11 mouse cellular contexts compared by ENCODE assay signal in genomic region chr12:54651820-54652219, GRCm38 (mm10). TPM values are rescaled to one million over a fixed set of nuclear protein-coding genes. Genes with fewer than 3 reads are reported as not detected.
DNase-seq lines count a peak whose midpoint lies in the region; ATAC-seq and TF ChIP-seq lines count a peak whose summit lies in the region.
"Had no signal": no experiment of that assay in that cellular context is flagged by ENCODE, and none has a peak within 500 bp of the region (broad histone marks: within the 10 kb centered on the region; RNA-seq: fewer than 3 reads in every experiment).

No protein-coding gene starts in this region.

- no peak overlapping the region; the same call in 1 of the 2 replicates for H3K27ac ChIP-seq in lung, postnatal 0 days (ENCODE audit: low read length)
- H3K27ac ChIP-seq in liver, postnatal 0 days (ENCODE audit: low read depth): peak overlapping the region; percentile 35; the same call in 1 of the 2 replicates
- H3K27ac ChIP-seq in forebrain, embryonic 13.5 days: no peak overlapping the region
- H3K27ac ChIP-seq: limb, embryonic 13.5 days had no signal

- no peak for ATAC-seq in lung, postnatal 0 days
- ATAC-seq in liver, postnatal 0 days: no peak
- no peak for ATAC-seq in forebrain, embryonic 13.5 days

- H3K4me2 ChIP-seq in lung, postnatal 0 days (replicated peaks; ENCODE audit: low read depth, low read length): peak overlapping the region; percentile 27; the same call in 1 of the 2 replicates
- peak overlapping the region; percentile 28; the same call in 1 of the 2 replicates for H3K4me2 ChIP-seq in liver, postnatal 0 days (ENCODE audit: low read depth, low read length)
- H3K4me2 ChIP-seq in forebrain, embryonic 13.5 days: no peak overlapping the region
- H3K4me2 ChIP-seq: limb, embryonic 13.5 days had no signal

- H3K9me3 ChIP-seq in lung, postnatal 0 days (ENCODE audit: low read length): no peaks in the 10 kb centered on the region
- H3K9me3 ChIP-seq in liver, postnatal 0 days (ENCODE audit: low read length): no peaks in the 10 kb centered on the region
- no peaks in the 10 kb centered on the region for H3K9me3 ChIP-seq in forebrain, embryonic 13.5 days (replicated peaks)
- H3K9me3 ChIP-seq: limb, embryonic 13.5 days had no signal

- H3K27me3 ChIP-seq in lung, postnatal 0 days (replicated peaks; ENCODE audit: insufficient read depth, low read length): no peaks in the 10 kb centered on the region
- no peaks in the 10 kb centered on the region for H3K27me3 ChIP-seq in liver, postnatal 0 days (ENCODE audit: insufficient read depth, low read length)
- H3K27me3 ChIP-seq in forebrain, embryonic 13.5 days: no peaks in the 10 kb centered on the region
- H3K27me3 ChIP-seq: limb, embryonic 13.5 days had no signal

- no peak overlapping the region for H3K4me3 ChIP-seq in lung, postnatal 0 days (ENCODE audit: low read depth, low read length)
- H3K4me3 ChIP-seq in liver, postnatal 0 days (ENCODE audit: low read depth, low read length): no peak overlapping the region
- H3K4me3 ChIP-seq in forebrain, embryonic 13.5 days: no peak overlapping the region
- H3K4me3 ChIP-seq: limb, embryonic 13.5 days had no signal

- DNase-seq in heart, adult 8-10 months (ENCODE audit: low spot score): peak; percentile 19
- DNase-seq in heart, adult 9 months (ENCODE audit: low spot score in 2 of 2): no peak
- DNase-seq in lung, postnatal 0 days (ENCODE audit: low spot score): peak; percentile 13
- DNase-seq in lung, postnatal 25 days (ENCODE audit: low spot score): no peak
- peak; percentile 36 for DNase-seq in kidney, adult 11 months
- DNase-seq in liver, postnatal 0 days: no peak
- DNase-seq in retina, postnatal 1 day: no peak
- DNase-seq: B cell, adult 2 months; right cerebral cortex, adult 18-20 months had no signal

- no peaks in the 10 kb centered on the region for H3K36me3 ChIP-seq in lung, postnatal 0 days (ENCODE audit: insufficient read depth, low read length)
- H3K36me3 ChIP-seq in liver, postnatal 0 days (replicated peaks; ENCODE audit: insufficient read depth, low read length): no peaks in the 10 kb centered on the region; the same call in 1 of the 2 replicates
- H3K36me3 ChIP-seq in forebrain, embryonic 13.5 days (ENCODE audit: poor library complexity, severe bottlenecking): peaks cover 20% of the 10 kb centered on the region

- peaks cover 6% of the 10 kb centered on the region for H3K4me1 ChIP-seq in lung, postnatal 0 days (ENCODE audit: insufficient read depth, low read depth, low read length)
- peaks cover 30% of the 10 kb centered on the region for H3K4me1 ChIP-seq in liver, postnatal 0 days (ENCODE audit: insufficient read depth)
- H3K4me1 ChIP-seq in forebrain, embryonic 13.5 days: peaks cover 21% of the 10 kb centered on the region

- TF ChIP-seq EP300 in lung, postnatal 0 days (IDR thresholded peaks at IDR 0.05): no peak
- no peak for TF ChIP-seq EP300 in liver, postnatal 0 days (IDR thresholded peaks at IDR 0.05; ENCODE audit: low read depth)

- H3K9ac ChIP-seq in lung, postnatal 0 days (replicated peaks; ENCODE audit: low read depth): no peak overlapping the region
- no peak overlapping the region for H3K9ac ChIP-seq in liver, postnatal 0 days (replicated peaks)
- H3K9ac ChIP-seq in forebrain, embryonic 13.5 days: no peak overlapping the region
- H3K9ac ChIP-seq: limb, embryonic 13.5 days had no signal

- WGBS in lung, postnatal 0 days: 45% methylated on average over 8 of the region's 8 CpGs
- 39% methylated on average over 8 of the region's 8 CpGs for WGBS in liver, postnatal 0 days (ENCODE audit: insufficient replicate concordance)
- WGBS in forebrain, embryonic 13.5 days: 77% methylated on average over 8 of the region's 8 CpGs

- no peak for TF ChIP-seq CTCF in lung, postnatal 0 days (IDR thresholded peaks at IDR 0.05)
- no peak for TF ChIP-seq CTCF in liver, postnatal 0 days (IDR thresholded peaks at IDR 0.05; ENCODE audit: low read depth)

RNA-seq across cellular contexts. Expression of gene Sptssa, which starts 4.6 kb away (rescaled TPM):
- 10 to 100 TPM; 30.2 to 30.7 (median 30.4) TPM for total RNA-seq in heart, adult 8-10 months (2022)
- polyA plus RNA-seq in lung, postnatal 0 days (2015; fragmentation: Nextera tagmentation; extraction: Ambion mirVana): 134 and 155 TPM in 2 replicates
- polyA plus RNA-seq in liver, postnatal 0 days (2015; fragmentation: Nextera tagmentation; extraction: Ambion mirVana): 119 and 134 TPM in 2 replicates
- polyA plus RNA-seq in forebrain, embryonic 13.5 days (2015; fragmentation: Nextera tagmentation; extraction: Ambion mirVana): 182 and 185 TPM in 2 replicates

RNA-seq across cellular contexts. Expression of gene Eapp, which starts 43.9 kb away (rescaled TPM):
- 10 to 100 TPM; 21.0 to 23.1 (median 21.7) TPM for total RNA-seq in heart, adult 8-10 months (2022)
- polyA plus RNA-seq in lung, postnatal 0 days (2015; fragmentation: Nextera tagmentation; extraction: Ambion mirVana): 80.8 and 82.5 TPM in 2 replicates
- 40.3 and 44.2 TPM in 2 replicates for polyA plus RNA-seq in liver, postnatal 0 days (2015; fragmentation: Nextera tagmentation; extraction: Ambion mirVana)
- 89.6 and 106 TPM in 2 replicates for polyA plus RNA-seq in forebrain, embryonic 13.5 days (2015; fragmentation: Nextera tagmentation; extraction: Ambion mirVana)

Comparison
In these comparisons a context has a peak if more than half of its experiments do, and no peak if none do; other contexts are left out.
1. DNase-seq: peak in heart, adult 8-10 months (single experiment), lung, postnatal 0 days (single experiment) and kidney, adult 11 months (single experiment); none in heart, adult 9 months (0 of 2), lung, postnatal 25 days (single experiment), liver, postnatal 0 days (single experiment) and retina, postnatal 1 day (single experiment).